Comparison of ENCODE assay signal across 19 mouse cellular contexts in genomic region chr11:111215006-111215405, GRCm38 (mm10).
DNase-seq lines count a peak whose midpoint lies in the region; ATAC-seq and TF ChIP-seq lines count a peak whose summit lies in the region.
"Had no signal": no experiment of that assay in that cellular context is flagged by ENCODE, and none has a peak within 500 bp of the region (broad histone marks: within the 10 kb centered on the region; RNA-seq: fewer than 3 reads in every experiment).

No protein-coding gene starts in this region.

- no peaks in the 10 kb centered on the region for H3K27me3 ChIP-seq in hindbrain, postnatal 0 days (ENCODE audit: insufficient read depth, low read length)
- H3K27me3 ChIP-seq in hindbrain, embryonic 16.5 days (replicated peaks; ENCODE audit: control insufficient read depth, insufficient read depth, low read length) = no peaks in the 10 kb centered on the region
- no peaks in the 10 kb centered on the region for H3K27me3 ChIP-seq in heart, embryonic 13.5 days (replicated peaks)
- H3K27me3 ChIP-seq: embryonic facial prominence, embryonic 13.5 days; limb, embryonic 15.5 days; midbrain, embryonic 15.5 days; neural tube, embryonic 12.5 days had no signal

- no peak overlapping the region for H3K4me3 ChIP-seq in hindbrain, postnatal 0 days (ENCODE audit: low read length)
- no peak overlapping the region for H3K4me3 ChIP-seq in hindbrain, embryonic 16.5 days (ENCODE audit: low read length)
- H3K4me3 ChIP-seq in heart, embryonic 13.5 days = no peak overlapping the region
- H3K4me3 ChIP-seq: embryonic facial prominence, embryonic 13.5 days; forebrain, embryonic 10.5 days; hindbrain, embryonic 10.5 days; limb, embryonic 15.5 days; midbrain, embryonic 15.5 days; neural tube, embryonic 12.5 days had no signal

- H3K9ac ChIP-seq in hindbrain, postnatal 0 days (replicated peaks; ENCODE audit: low read length) = no peak overlapping the region
- no peak overlapping the region for H3K9ac ChIP-seq in hindbrain, embryonic 16.5 days (ENCODE audit: low read depth, low read length)
- H3K9ac ChIP-seq in heart, embryonic 13.5 days = no peak overlapping the region
- H3K9ac ChIP-seq: embryonic facial prominence, embryonic 13.5 days; limb, embryonic 15.5 days; liver, postnatal 0 days; midbrain, embryonic 15.5 days; neural tube, embryonic 12.5 days had no signal

- no peaks in the 10 kb centered on the region for H3K9me3 ChIP-seq in hindbrain, postnatal 0 days (ENCODE audit: low read length)
- H3K9me3 ChIP-seq in hindbrain, embryonic 16.5 days (ENCODE audit: control insufficient read depth, low read length) = no peaks in the 10 kb centered on the region
- no peaks in the 10 kb centered on the region for H3K9me3 ChIP-seq in heart, embryonic 13.5 days
- H3K9me3 ChIP-seq: embryonic facial prominence, embryonic 13.5 days; limb, embryonic 15.5 days; midbrain, embryonic 15.5 days; neural tube, embryonic 12.5 days had no signal

- H3K4me2 ChIP-seq in hindbrain, postnatal 0 days (ENCODE audit: low read depth, low read length) = no peak overlapping the region
- H3K4me2 ChIP-seq in hindbrain, embryonic 16.5 days (ENCODE audit: low read length) = no peak overlapping the region
- H3K4me2 ChIP-seq in heart, embryonic 13.5 days = no peak overlapping the region
- H3K4me2 ChIP-seq: embryonic facial prominence, embryonic 13.5 days; limb, embryonic 15.5 days; midbrain, embryonic 15.5 days; neural tube, embryonic 12.5 days had no signal

- WGBS in hindbrain, postnatal 0 days = 46% methylated on average over 5 of the region's 5 CpGs
- 57% methylated on average over 5 of the region's 5 CpGs for WGBS in hindbrain, embryonic 16.5 days
- 35% methylated on average over 5 of the region's 5 CpGs for WGBS in heart, embryonic 13.5 days

- H3K36me3 ChIP-seq in hindbrain, postnatal 0 days (ENCODE audit: insufficient read depth, low read length) = no peaks in the 10 kb centered on the region
- H3K36me3 ChIP-seq in hindbrain, embryonic 16.5 days (ENCODE audit: control insufficient read depth, insufficient read depth, low read length) = no peaks in the 10 kb centered on the region
- no peaks in the 10 kb centered on the region for H3K36me3 ChIP-seq in heart, embryonic 13.5 days
- H3K36me3 ChIP-seq: embryonic facial prominence, embryonic 13.5 days; forebrain, embryonic 10.5 days; hindbrain, embryonic 10.5 days; limb, embryonic 15.5 days; midbrain, embryonic 15.5 days; neural tube, embryonic 12.5 days had no signal

- peak; percentile 46 for DNase-seq in hindbrain, postnatal 0 days (ENCODE audit: low spot score)
- DNase-seq in heart, adult 8-10 months (ENCODE audit: low spot score) = peak; percentile 23
- DNase-seq in mesoderm, embryonic 11.5 days (ENCODE audit: low read depth, low spot score) = peak; percentile 6
- no peak for DNase-seq in urinary bladder, postnatal 14 days (ENCODE audit: low spot score)
- no peak for DNase-seq in adipocyte (ENCODE audit: low spot score)
- DNase-seq: adrenal gland, postnatal 14 days; cerebellum, adult 9-11 months; liver, postnatal 0 days; lung, postnatal 36 days; thymus, adult 2 months had no signal

- ATAC-seq in hindbrain, postnatal 0 days = no peak
- ATAC-seq in hindbrain, embryonic 16.5 days = no peak
- ATAC-seq in heart, embryonic 13.5 days (ENCODE audit: extremely low read depth, insufficient number of reproducible peaks, low FRiP score, low TSS enrichment) = peak; percentile 74
- ATAC-seq: CD4-positive, CD25-positive, alpha-beta regulatory T cell, adult 4 months; liver, postnatal 0 days; midbrain, embryonic 15.5 days had no signal

- TF ChIP-seq CTCF in hindbrain, postnatal 0 days (IDR thresholded peaks at IDR 0.05; ENCODE audit: low read depth) = no peak

- peaks cover 9% of the 10 kb centered on the region; the same call in 1 of the 2 replicates for H3K4me1 ChIP-seq in hindbrain, postnatal 0 days (ENCODE audit: insufficient read depth, low read length)
- peaks cover 4% of the 10 kb centered on the region for H3K4me1 ChIP-seq in hindbrain, embryonic 16.5 days (ENCODE audit: control insufficient read depth, insufficient read depth, low read depth, low read length)
- peaks cover 31% of the 10 kb centered on the region for H3K4me1 ChIP-seq in heart, embryonic 13.5 days

- H3K27ac ChIP-seq in hindbrain, postnatal 0 days = no peak overlapping the region
- no peak overlapping the region for H3K27ac ChIP-seq in hindbrain, embryonic 16.5 days (ENCODE audit: low read depth, low read length)
- 0 out of 2 replicates have a peak overlapping the region, but pooled peaks have one; percentile 67 for H3K27ac ChIP-seq in heart, embryonic 13.5 days (replicated peaks)
- H3K27ac ChIP-seq: embryonic facial prominence, embryonic 13.5 days; forebrain, embryonic 10.5 days; hindbrain, embryonic 10.5 days; limb, embryonic 15.5 days; midbrain, embryonic 15.5 days; neural tube, embryonic 12.5 days had no signal

Comparison
In these comparisons a context has a peak if more than half of its experiments do, and no peak if none do; other contexts are left out.
1. DNase-seq: peak in hindbrain, postnatal 0 days (single experiment), heart, adult 8-10 months (single experiment) and mesoderm, embryonic 11.5 days (single experiment); none in urinary bladder, postnatal 14 days (single experiment) and adipocyte (single experiment).